Mouse (Mus musculus): ENCODE measurements around the gene Tgif1. TPM values are rescaled to one million over a fixed set of nuclear protein-coding genes. Genes with fewer than 3 reads are reported as not detected.
"Not testable (repeated sequence)": the region's sequence is repeated elsewhere in the genome, so short reads cannot be mapped to it uniquely, and the experiment has no call there.

Gene Tgif1
- polyA plus RNA-seq, 1 experiment from 2014 or later: 11.8 TPM

GRCm38 (mm10) chr17:70838031-70838430 is 15.3 kb downstream of the Tgif1 start:
- ATAC-seq (ENCODE audit: low FRiP score): no peak
- Histone ChIP-seq H3K27me3 (ENCODE audit: control insufficient read depth, insufficient read depth, low read length) (peaks cover 11% of the 10 kb centered on the region), H3K9me3 (ENCODE audit: control insufficient read depth, low read length) (no peaks in the 10 kb centered on the region), H3K9ac (no peak overlapping the region), H3K4me1 (replicated peaks; ENCODE audit: control insufficient read depth, insufficient read depth, low read length) (peaks cover 11% of the 10 kb centered on the region), H3K4me3 (replicated peaks; ENCODE audit: low read length) (no peak overlapping the region), H3K36me3 (replicated peaks; ENCODE audit: control insufficient read depth, insufficient read depth) (no peaks in the 10 kb centered on the region; the same call in 1 of the 2 replicates), H3K4me2 (replicated peaks) (no peak overlapping the region), H3K27ac (no peak overlapping the region)
- 91% methylated on average over 7 of the region's 7 CpGs for WGBS
- no peak for DNase-seq (ENCODE audit: low spot score)

GRCm38 (mm10) chr17:70837474-70837873 is 15.9 kb downstream of the Tgif1 start:
- H3K27ac ChIP-seq; H3K9me3 ChIP-seq (ENCODE audit: control insufficient read depth, low read length); DNase-seq (ENCODE audit: low spot score); H3K4me3 ChIP-seq (replicated peaks; ENCODE audit: low read length); H3K4me2 ChIP-seq (replicated peaks); ATAC-seq (ENCODE audit: low FRiP score); H3K9ac ChIP-seq; H3K36me3 ChIP-seq (replicated peaks; ENCODE audit: control insufficient read depth, insufficient read depth): not testable (repeated sequence)
- 98% methylated on average over 5 of the region's 6 CpGs for WGBS
- Histone ChIP-seq H3K4me1 (replicated peaks; ENCODE audit: control insufficient read depth, insufficient read depth, low read length) (peaks cover 11% of the 10 kb centered on the region), H3K27me3 (ENCODE audit: control insufficient read depth, insufficient read depth, low read length) (peaks cover 11% of the 10 kb centered on the region)

GRCm38 (mm10) chr17:70836820-70837219 is 16.5 kb downstream of the Tgif1 start:
- WGBS: 55% methylated on average over 7 of the region's 7 CpGs
- DNase-seq (ENCODE audit: low spot score): no peak

GRCm38 (mm10) chr17:70835071-70835790 is 18.1 kb downstream of the Tgif1 start:
- Histone ChIP-seq H3K27me3 (ENCODE audit: control insufficient read depth, insufficient read depth, low read length) (peaks cover 11% of the 10 kb centered on the region), H3K4me3 (replicated peaks; ENCODE audit: low read length) (peak overlapping the region; percentile 47), H3K9ac (peak overlapping the region; percentile 56), H3K36me3 (replicated peaks; ENCODE audit: control insufficient read depth, insufficient read depth) (no peaks in the 10 kb centered on the region), H3K9me3 (ENCODE audit: control insufficient read depth, low read length) (no peaks in the 10 kb centered on the region), H3K4me2 (replicated peaks) (peak overlapping the region; percentile 96), H3K4me1 (replicated peaks; ENCODE audit: control insufficient read depth, insufficient read depth, low read length) (peaks cover 11% of the 10 kb centered on the region), H3K27ac (no peak overlapping the region)
- 0 out of 2 replicates have a peak, but pooled peaks have one; percentile 46 for ATAC-seq (ENCODE audit: low FRiP score)
- DNase-seq (ENCODE audit: low spot score): no peak
- 2% methylated on average over 10 of the region's 10 CpGs for WGBS

More at GRCm38 (mm10) chr17:70836820-70837219, 16.5 kb downstream of the Tgif1 start:
- H3K4me1 ChIP-seq (replicated peaks; ENCODE audit: control insufficient read depth, insufficient read depth, low read length): peaks cover 11% of the 10 kb centered on the region
- H3K9ac ChIP-seq: no peak overlapping the region
- no peak overlapping the region for H3K27ac ChIP-seq
- no peaks in the 10 kb centered on the region for H3K36me3 ChIP-seq (replicated peaks; ENCODE audit: control insufficient read depth, insufficient read depth)
- no peak for ATAC-seq (ENCODE audit: low FRiP score)
- H3K4me2 ChIP-seq (replicated peaks): no peak overlapping the region
- no peaks in the 10 kb centered on the region for H3K9me3 ChIP-seq (ENCODE audit: control insufficient read depth, low read length)
- peaks cover 11% of the 10 kb centered on the region for H3K27me3 ChIP-seq (ENCODE audit: control insufficient read depth, insufficient read depth, low read length)
- no peak overlapping the region for H3K4me3 ChIP-seq (replicated peaks; ENCODE audit: low read length)

- Histone ChIP-seq H3K9me3 (ENCODE audit: control insufficient read depth, low read length) (no peaks in the 10 kb centered on the region), H3K36me3 (replicated peaks; ENCODE audit: control insufficient read depth, insufficient read depth) (no peaks in the 10 kb centered on the region), H3K4me2 (replicated peaks) (peak overlapping the region; percentile 96), H3K27ac (0 out of 2 replicates have a peak overlapping the region, but pooled peaks have one; percentile 14), H3K27me3 (ENCODE audit: control insufficient read depth, insufficient read depth, low read length) (peaks cover 11% of the 10 kb centered on the region), H3K9ac (peak overlapping the region; percentile 56), H3K4me1 (replicated peaks; ENCODE audit: control insufficient read depth, insufficient read depth, low read length) (peaks cover 11% of the 10 kb centered on the region), H3K4me3 (replicated peaks; ENCODE audit: low read length) (peak overlapping the region; percentile 47)
- 1% methylated on average over 29 of the region's 29 CpGs for WGBS
- no peak for DNase-seq (ENCODE audit: low spot score)
- peak; percentile 58; the same call in 1 of the 2 replicates for ATAC-seq (ENCODE audit: low FRiP score)
Measured at GRCm38 (mm10) chr17:70834430-70834965, 18.8 kb downstream of the Tgif1 start.

- ATAC-seq (ENCODE audit: low FRiP score) (no peak), DNase-seq (ENCODE audit: low spot score) (no peak)
- Histone ChIP-seq H3K27me3 (ENCODE audit: control insufficient read depth, insufficient read depth, low read length) (peaks cover 11% of the 10 kb centered on the region), H3K9ac (no peak overlapping the region), H3K4me3 (replicated peaks; ENCODE audit: low read length) (no peak overlapping the region), H3K9me3 (ENCODE audit: control insufficient read depth, low read length) (no peaks in the 10 kb centered on the region), H3K4me2 (replicated peaks) (no peak overlapping the region), H3K4me1 (replicated peaks; ENCODE audit: control insufficient read depth, insufficient read depth, low read length) (peaks cover 11% of the 10 kb centered on the region), H3K27ac (no peak overlapping the region), H3K36me3 (replicated peaks; ENCODE audit: control insufficient read depth, insufficient read depth) (no peaks in the 10 kb centered on the region)
- WGBS: 95% methylated on average over 9 of the region's 9 CpGs
Measured at GRCm38 (mm10) chr17:70832544-70832943, 20.8 kb downstream of the Tgif1 start.

GRCm38 (mm10) chr17:70831591-70831990 is 21.8 kb downstream of the Tgif1 start:
- no peak overlapping the region for H3K9ac ChIP-seq
- H3K36me3 ChIP-seq (replicated peaks; ENCODE audit: control insufficient read depth, insufficient read depth): no peaks in the 10 kb centered on the region
- no peak overlapping the region for H3K4me2 ChIP-seq (replicated peaks)
- whole genome bisulfite sequencing: 82% methylated on average over 4 of the region's 4 CpGs
- H3K4me1 ChIP-seq (replicated peaks; ENCODE audit: control insufficient read depth, insufficient read depth, low read length): peaks cover 11% of the 10 kb centered on the region
- no peak overlapping the region for H3K27ac ChIP-seq
- H3K27me3 ChIP-seq (ENCODE audit: control insufficient read depth, insufficient read depth, low read length): peaks cover 11% of the 10 kb centered on the region
- no peak overlapping the region for H3K4me3 ChIP-seq (replicated peaks; ENCODE audit: low read length)
- no peaks in the 10 kb centered on the region for H3K9me3 ChIP-seq (ENCODE audit: control insufficient read depth, low read length)
- no peak for DNase-seq (ENCODE audit: low spot score)
- ATAC-seq (ENCODE audit: low FRiP score): no peak

- Histone ChIP-seq H3K27ac (no peak overlapping the region), H3K4me2 (replicated peaks) (no peak overlapping the region), H3K4me1 (replicated peaks; ENCODE audit: control insufficient read depth, insufficient read depth, low read length) (peaks cover 5% of the 10 kb centered on the region), H3K9me3 (ENCODE audit: control insufficient read depth, low read length) (no peaks in the 10 kb centered on the region), H3K27me3 (ENCODE audit: control insufficient read depth, insufficient read depth, low read length) (peaks cover 5% of the 10 kb centered on the region; the same call in 1 of the 2 replicates), H3K9ac (no peak overlapping the region), H3K4me3 (replicated peaks; ENCODE audit: low read length) (no peak overlapping the region), H3K36me3 (replicated peaks; ENCODE audit: control insufficient read depth, insufficient read depth) (no peaks in the 10 kb centered on the region)
- no peak for ATAC-seq (ENCODE audit: low FRiP score)
- WGBS: 57% methylated on average over 23 of the region's 23 CpGs
- DNase-seq (ENCODE audit: low spot score): no peak
Measured at GRCm38 (mm10) chr17:70829943-70830715, 23.2 kb downstream of the Tgif1 start.

- ATAC-seq (ENCODE audit: low FRiP score) (no peak), DNase-seq (ENCODE audit: low spot score) (no peak)
- H3K27ac ChIP-seq: no peak overlapping the region
- H3K27me3 ChIP-seq (ENCODE audit: control insufficient read depth, insufficient read depth, low read length): peaks cover 5% of the 10 kb centered on the region; the same call in 1 of the 2 replicates
- H3K4me3 ChIP-seq (replicated peaks; ENCODE audit: low read length): no peak overlapping the region
- H3K9me3 ChIP-seq (ENCODE audit: control insufficient read depth, low read length): no peaks in the 10 kb centered on the region
- no peak overlapping the region for H3K9ac ChIP-seq
- 89% methylated on average over 6 of the region's 6 CpGs for WGBS
- no peaks in the 10 kb centered on the region for H3K36me3 ChIP-seq (replicated peaks; ENCODE audit: control insufficient read depth, insufficient read depth)
- H3K4me1 ChIP-seq (replicated peaks; ENCODE audit: control insufficient read depth, insufficient read depth, low read length): no peaks in the 10 kb centered on the region; the same call in 1 of the 2 replicates
- no peak overlapping the region for H3K4me2 ChIP-seq (replicated peaks)
Measured at GRCm38 (mm10) chr17:70829217-70829616, 24.1 kb downstream of the Tgif1 start.

Data from hindbrain, embryonic 14.5 days (tissue).